Mouse (Mus musculus): ENCODE results near the gene Raver1.

DNA sequence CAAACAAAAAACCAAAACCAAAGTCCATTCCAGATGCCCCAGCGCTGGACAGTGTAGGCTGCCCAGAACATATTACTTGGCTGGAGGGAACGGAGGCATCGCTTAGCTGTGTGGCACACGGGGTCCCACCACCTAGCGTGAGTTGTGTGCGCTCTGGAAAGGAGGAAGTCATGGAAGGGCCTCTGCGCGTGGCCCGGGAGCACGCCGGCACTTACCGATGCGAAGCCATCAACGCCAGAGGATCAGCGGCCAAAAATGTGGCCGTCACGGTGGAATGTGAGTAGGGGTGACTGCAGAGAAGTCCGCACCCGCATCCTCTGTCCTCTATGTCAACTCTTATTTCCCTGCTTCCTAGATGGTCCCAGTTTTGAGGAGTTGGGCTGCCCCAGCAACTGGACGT, 55.6 kb downstream of the Raver1 start:
- TF ChIP-seq POLR2A (IDR thresholded peaks at IDR 0.05; ENCODE audit: low read depth, low read length) (no peak), CTCF (IDR thresholded peaks at IDR 0.05; ENCODE audit: extremely low read depth, insufficient read length, insufficient replicate concordance, low read depth, low read length) (no peak)
